Mouse (Mus musculus) liver, embryonic 13.5 days (tissue): ENCODE results near the gene Smarcb1. TPM values are rescaled to one million over a fixed set of nuclear protein-coding genes. Genes with fewer than 3 reads are reported as not detected.
A peak's percentile ranks its signal among the peaks of the same experiment; 100 is the strongest.

Experiments used
- ATAC-seq: fragments of 200-750 bp; cut with Nextera tagmentation; 2 replicates; pipeline ENCODE4 v1.8.0; 2017; ENCODE audit warnings: low read depth, mild to moderate bottlenecking, moderate number of reproducible peaks, moderate library complexity
- DNase-seq: peaks from one replicate; pipeline ENCODE4 v3.0.0; 2022
- H3K27ac ChIP-seq: fragments of 300-500 bp; sonication (generic); 2 replicates; pipeline ENCODE4 v1.5.1; 2015; ENCODE audit warnings: moderate library complexity, mild to moderate bottlenecking, inconsistent platforms
- H3K27me3 ChIP-seq: fragments of 300-500 bp; sonication (generic); 2 replicates; pipeline ENCODE4 v1.6.1; 2015; ENCODE audit warnings: mild to moderate bottlenecking, inconsistent platforms
- H3K36me3 ChIP-seq: fragments of 300-500 bp; sonication (generic); 2 replicates; pipeline ENCODE4 v1.6.1; 2015; ENCODE audit warnings: mild to moderate bottlenecking, inconsistent platforms
- H3K4me1 ChIP-seq: fragments of 300-500 bp; sonication (generic); replicated peaks from 2 replicates; pipeline ENCODE4 v1.6.1; 2015; ENCODE audit warnings: inconsistent platforms
- H3K4me2 ChIP-seq: fragments of 300-500 bp; sonication (generic); 2 replicates; pipeline ENCODE4 v1.6.1; 2015; ENCODE audit warnings: inconsistent platforms, mild to moderate bottlenecking, moderate library complexity
- H3K4me3 ChIP-seq: fragments of 300-500 bp; sonication (generic); replicated peaks from 2 replicates; pipeline ENCODE4 v1.5.1; 2015; ENCODE audit warnings: mild to moderate bottlenecking, inconsistent platforms
- H3K9ac ChIP-seq: fragments of 300-500 bp; sonication (generic); 2 replicates; pipeline ENCODE4 v1.6.1; 2015; ENCODE audit warnings: mild to moderate bottlenecking, inconsistent platforms
- H3K9me3 ChIP-seq: fragments of 300-500 bp; sonication (generic); replicated peaks from 2 replicates; pipeline ENCODE4 v1.6.1; 2016; ENCODE audit warnings: inconsistent platforms
- WGBS: fragments of 180-500 bp; shearing (Covaris S2); methylation state at CpG from one replicate; pipeline ENCODE4 v1.1.7; 2015; ENCODE audit not compliant: insufficient replicate concordance; 5-methylcytosine and 5-hydroxymethylcytosine counted together
- polyA plus RNA-seq: library from polyadenylated mRNA; unstranded; fragments of >200 nt; fragmentation: Nextera tagmentation; extraction: Ambion mirVana; gene quantifications from 2 replicates; pipeline ENCODE4 v1.2.1, GENCODE M21; 2015

Gene Smarcb1
- 85.6 and 88.1 TPM in 2 replicates for polyA plus RNA-seq

GRCm38 (mm10) chr10:75921026-75921725 is at the start of gene Smarcb1:
Gene Smarcb1 (minus strand): TSS chr10:75921617.
- H3K4me1 ChIP-seq, result peaks cover 43% of the 10 kb centered on the region
- peak; percentile 94 for ATAC-seq
- H3K27ac ChIP-seq, result peak within 1 kb of the TSS; percentile 93
- peak within 1 kb of the TSS; percentile 97 for H3K4me3 ChIP-seq
- H3K9ac ChIP-seq, result peak within 1 kb of the TSS; percentile 94
- WGBS, result under 1% methylated on average over 76 of the region's 76 CpGs
- no peaks in the 10 kb centered on the region for H3K9me3 ChIP-seq
- H3K36me3 ChIP-seq, result peaks cover 27% of the 10 kb centered on the region
- DNase-seq, result peak; percentile 91
- peaks cover 10% of the 10 kb centered on the region for H3K27me3 ChIP-seq
- H3K4me2 ChIP-seq, result peak within 1 kb of the TSS; percentile 97

- Histone ChIP-seq H3K27ac (no peak within 1 kb of the TSS), H3K36me3 (no peaks in the 10 kb centered on the region), H3K9ac (peak within 1 kb of the TSS; percentile 42), H3K4me1 (peaks cover 22% of the 10 kb centered on the region), H3K27me3 (peaks cover 37% of the 10 kb centered on the region), H3K9me3 (no peaks in the 10 kb centered on the region), H3K4me3 (peak within 1 kb of the TSS; percentile 48), H3K4me2 (peak within 1 kb of the TSS; percentile 66)
- ATAC-seq (no peak), DNase-seq (no peak)
- 13% methylated on average over 20 of the region's 20 CpGs for WGBS
Observed at GRCm38 (mm10) chr10:75954381-75954811, 33.0 kb upstream of the Smarcb1 start, which contains the start of gene Gm5134. Gene Gm5134 (plus strand): TSS chr10:75954514.

GRCm38 (mm10) chr10:75951424-75952050 is 30.1 kb upstream of the Smarcb1 start:
- Histone ChIP-seq H3K4me3 (peak overlapping the region; percentile 45), H3K27me3 (peaks cover 58% of the 10 kb centered on the region), H3K4me1 (peaks cover 22% of the 10 kb centered on the region), H3K4me2 (peak overlapping the region; percentile 63), H3K9me3 (no peaks in the 10 kb centered on the region), H3K27ac (no peak overlapping the region), H3K9ac (no peak overlapping the region), H3K36me3 (no peaks in the 10 kb centered on the region)
- DNase-seq (no peak), ATAC-seq (peak; percentile 21; the same call in 1 of the 2 replicates)
- WGBS, result 3% methylated on average over 13 of the region's 13 CpGs

GRCm38 (mm10) chr10:75950791-75951210 is 29.4 kb upstream of the Smarcb1 start:
- Histone ChIP-seq H3K9me3 (no peaks in the 10 kb centered on the region), H3K9ac (peak overlapping the region; percentile 30; the same call in 1 of the 2 replicates), H3K4me3 (peak overlapping the region; percentile 45), H3K27ac (no peak overlapping the region), H3K4me1 (peaks cover 22% of the 10 kb centered on the region), H3K36me3 (no peaks in the 10 kb centered on the region), H3K4me2 (peak overlapping the region; percentile 63), H3K27me3 (peaks cover 60% of the 10 kb centered on the region)
- 6% methylated on average over 23 of the region's 23 CpGs for WGBS
- no peak for DNase-seq
- ATAC-seq, result peak; percentile 37

- Histone ChIP-seq H3K4me2 (no peak overlapping the region), H3K4me3 (no peak overlapping the region), H3K36me3 (no peaks in the 10 kb centered on the region), H3K9me3 (no peaks in the 10 kb centered on the region), H3K27ac (no peak overlapping the region), H3K9ac (no peak overlapping the region), H3K27me3 (peaks cover 57% of the 10 kb centered on the region), H3K4me1 (peaks cover 22% of the 10 kb centered on the region)
- 66% methylated on average over 22 of the region's 22 CpGs for WGBS
- DNase-seq, result no peak
- ATAC-seq, result no peak
Observed at GRCm38 (mm10) chr10:75949053-75950045, 27.9 kb upstream of the Smarcb1 start.

- Histone ChIP-seq H3K9me3 (no peaks in the 10 kb centered on the region), H3K36me3 (no peaks in the 10 kb centered on the region), H3K4me2 (no peak overlapping the region), H3K27me3 (peaks cover 48% of the 10 kb centered on the region), H3K4me1 (peaks cover 21% of the 10 kb centered on the region), H3K4me3 (no peak overlapping the region), H3K27ac (no peak overlapping the region), H3K9ac (no peak overlapping the region)
- 60% methylated on average over 5 of the region's 5 CpGs for WGBS
- ATAC-seq (no peak), DNase-seq (no peak)
Observed at GRCm38 (mm10) chr10:75948079-75948478, 26.7 kb upstream of the Smarcb1 start.

- H3K4me1 ChIP-seq, result peaks cover 21% of the 10 kb centered on the region
- H3K9ac ChIP-seq, result no peak overlapping the region
- no peak overlapping the region for H3K4me2 ChIP-seq
- H3K4me3 ChIP-seq, result no peak overlapping the region
- no peak for DNase-seq
- H3K9me3 ChIP-seq, result no peaks in the 10 kb centered on the region
- H3K27ac ChIP-seq, result no peak overlapping the region
- WGBS, result 70% methylated on average over 7 of the region's 7 CpGs
- no peaks in the 10 kb centered on the region for H3K36me3 ChIP-seq
- no peak for ATAC-seq
- H3K27me3 ChIP-seq, result peaks cover 42% of the 10 kb centered on the region
Observed at GRCm38 (mm10) chr10:75945896-75946295, 24.5 kb upstream of the Smarcb1 start.

GRCm38 (mm10) chr10:75945213-75945612 is 23.8 kb upstream of the Smarcb1 start:
- Histone ChIP-seq H3K9ac (no peak overlapping the region), H3K27ac (no peak overlapping the region), H3K27me3 (peaks cover 35% of the 10 kb centered on the region), H3K36me3 (no peaks in the 10 kb centered on the region), H3K4me1 (peaks cover 21% of the 10 kb centered on the region), H3K9me3 (no peaks in the 10 kb centered on the region), H3K4me2 (no peak overlapping the region), H3K4me3 (no peak overlapping the region)
- DNase-seq (no peak), ATAC-seq (no peak)
- WGBS, result 81% methylated on average over 7 of the region's 7 CpGs

GRCm38 (mm10) chr10:75944066-75944772 is 22.8 kb upstream of the Smarcb1 start:
- 49% methylated on average over 11 of the region's 11 CpGs for WGBS
- Histone ChIP-seq H3K9me3 (no peaks in the 10 kb centered on the region), H3K36me3 (peaks cover 2% of the 10 kb centered on the region; the same call in 1 of the 2 replicates), H3K4me3 (no peak overlapping the region), H3K4me2 (no peak overlapping the region), H3K27me3 (peaks cover 25% of the 10 kb centered on the region), H3K27ac (no peak overlapping the region), H3K9ac (no peak overlapping the region), H3K4me1 (peaks cover 31% of the 10 kb centered on the region)
- ATAC-seq (no peak), DNase-seq (no peak)

GRCm38 (mm10) chr10:75942736-75943477 is 21.5 kb upstream of the Smarcb1 start, which contains the start of gene Vpreb3:
Gene Vpreb3 (plus strand): TSS chr10:75943057.
- DNase-seq (no peak), ATAC-seq (no peak)
- peaks cover 5% of the 10 kb centered on the region for H3K36me3 ChIP-seq
- H3K9me3 ChIP-seq, result no peaks in the 10 kb centered on the region
- no peak within 1 kb of the TSS for H3K4me3 ChIP-seq
- H3K4me2 ChIP-seq, result no peak within 1 kb of the TSS
- no peak within 1 kb of the TSS for H3K27ac ChIP-seq
- peaks cover 40% of the 10 kb centered on the region for H3K4me1 ChIP-seq
- H3K9ac ChIP-seq, result no peak within 1 kb of the TSS
- peaks cover 12% of the 10 kb centered on the region for H3K27me3 ChIP-seq
- 60% methylated on average over 15 of the region's 15 CpGs for WGBS
